Mouse (Mus musculus) forebrain, embryonic 10.5 days (tissue): ENCODE results near the gene Gm5891. TPM values are rescaled to one million over a fixed set of nuclear protein-coding genes. Genes with fewer than 3 reads are reported as not detected.
"Not testable (repeated sequence)": the region's sequence is repeated elsewhere in the genome, so short reads cannot be mapped to it uniquely, and the experiment has no call there.

Experiments used
- DNase-seq: peaks from one replicate; pipeline ENCODE4 v3.0.0-alpha.2; 2017; ENCODE audit warnings: low spot score; ENCODE audit errors: extremely low spot score
- H3K27ac ChIP-seq: fragments of 300-500 bp; sonication (generic); 2 replicates; pipeline ENCODE4 v1.5.1; 2016; ENCODE audit warnings: mild to moderate bottlenecking
- H3K27me3 ChIP-seq: fragments of 300-500 bp; sonication (generic); 2 replicates; pipeline ENCODE4 v1.6.1; 2016; ENCODE audit warnings: mild to moderate bottlenecking; ENCODE audit not compliant: poor library complexity, severe bottlenecking
- H3K36me3 ChIP-seq: fragments of 300-500 bp; sonication (generic); replicated peaks from 2 replicates; pipeline ENCODE4 v1.6.1; 2016; ENCODE audit warnings: mild to moderate bottlenecking, moderate library complexity
- H3K4me1 ChIP-seq: fragments of 300-500 bp; sonication (generic); 2 replicates; pipeline ENCODE4 v1.6.1; 2016
- H3K4me3 ChIP-seq: fragments of 300-500 bp; sonication (generic); 2 replicates; pipeline ENCODE4 v1.5.1; 2016; ENCODE audit warnings: mild to moderate bottlenecking, moderate library complexity
- H3K9me3 ChIP-seq: fragments of 300-500 bp; sonication (generic); 2 replicates; pipeline ENCODE4 v1.6.1; 2016; ENCODE audit warnings: mild to moderate bottlenecking, moderate library complexity
- WGBS: fragments of 180-500 bp; shearing (Covaris S2); methylation state at CpG from one replicate; pipeline ENCODE4 v1.1.7; 2016; 5-methylcytosine and 5-hydroxymethylcytosine counted together
- polyA plus RNA-seq: library from polyadenylated mRNA; unstranded; fragments of >200 nt; fragmentation: Nextera tagmentation; extraction: Ambion mirVana; gene quantifications from 2 replicates; pipeline ENCODE4 v1.2.1, GENCODE M21; 2016

Gene Gm5891
- not detected in 2 replicates for polyA plus RNA-seq

DNA sequence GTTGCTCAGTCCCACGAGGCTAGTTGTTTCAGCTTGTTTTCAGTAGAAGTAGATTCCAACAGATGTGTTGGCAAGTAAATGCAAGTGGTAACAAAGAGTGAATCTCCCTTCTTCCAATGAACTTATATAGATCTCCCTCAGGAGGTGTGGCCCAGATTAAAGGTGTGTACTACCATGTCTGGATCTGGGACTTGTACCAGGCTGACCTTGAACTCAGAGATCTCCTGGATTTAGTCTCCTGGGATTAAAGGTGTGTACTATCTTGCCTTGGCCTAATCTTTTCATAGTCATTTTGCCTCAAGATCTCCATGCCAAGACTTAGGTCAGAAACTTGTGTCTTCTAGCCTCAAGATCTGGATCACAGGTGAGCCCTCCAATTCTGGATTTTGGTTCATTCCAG lies at the start of gene Gm5891:
Gm5891 (minus strand) TSS at position 101 of the 400 bp plus-strand sequence.
- not testable (repeated sequence) for H3K36me3 ChIP-seq, H3K4me3 ChIP-seq, H3K4me1 ChIP-seq, H3K9me3 ChIP-seq, H3K27me3 ChIP-seq, DNase-seq, H3K27ac ChIP-seq
- no CpG with 5 or more reads among the region's 1 CpGs for WGBS

Other genes with a start within 250 kb of the Gm5891 start
- gene Gm4175, start 159.8 kb downstream of the Gm5891 start, polyA plus RNA-seq: not detected in 2 replicates
- not detected in 2 replicates for gene Gm4177, start 124.6 kb downstream of the Gm5891 start, polyA plus RNA-seq
- gene Vmn1r135, start 88.9 kb downstream of the Gm5891 start, polyA plus RNA-seq: not detected in 2 replicates
- not detected in 2 replicates for gene Gm5725, start 77.0 kb downstream of the Gm5891 start, polyA plus RNA-seq
- not detected in 2 replicates for gene Vmn1r137, start 73.3 kb upstream of the Gm5891 start, polyA plus RNA-seq
- not detected in 2 replicates for gene Vmn1r138, start 107.6 kb upstream of the Gm5891 start, polyA plus RNA-seq
- gene Gm6176, start 135.0 kb upstream of the Gm5891 start, polyA plus RNA-seq: not detected in 2 replicates
- not detected in 2 replicates for gene Vmn1r139, start 147.8 kb upstream of the Gm5891 start, polyA plus RNA-seq
- gene Gm16451, start 197.0 kb upstream of the Gm5891 start, polyA plus RNA-seq: not detected in 2 replicates
- not detected in 2 replicates for gene Gm10666, start 213.4 kb upstream of the Gm5891 start, polyA plus RNA-seq
- gene Vmn1r142, start 242.7 kb upstream of the Gm5891 start, polyA plus RNA-seq: not detected in 2 replicates